Mouse (Mus musculus) heart, postnatal 10 days (tissue): ENCODE results near the gene Rsbn1l. TPM values are rescaled to one million over a fixed set of nuclear protein-coding genes. Genes with fewer than 3 reads are reported as not detected.

Experiments used
- DNase-seq, 2 experiments: peaks; one replicate each; pipeline ENCODE4 v3.0.0; 2021
- intact Hi-C: fragments of 180-260 bp; cut with DNase I; formaldehyde crosslinking; loops from one replicate; pipeline ENCODE4 v1.15.1; 2025
- total RNA-seq, 2 experiments: library from RNA; stranded (reverse); gene quantifications; 2 replicates each; pipeline ENCODE4 v1.2.3; 2021

The Rsbn1l gene
- total RNA-seq, 2 experiments from 2014 or later, result 17.0 to 20.1 TPM

DNA sequence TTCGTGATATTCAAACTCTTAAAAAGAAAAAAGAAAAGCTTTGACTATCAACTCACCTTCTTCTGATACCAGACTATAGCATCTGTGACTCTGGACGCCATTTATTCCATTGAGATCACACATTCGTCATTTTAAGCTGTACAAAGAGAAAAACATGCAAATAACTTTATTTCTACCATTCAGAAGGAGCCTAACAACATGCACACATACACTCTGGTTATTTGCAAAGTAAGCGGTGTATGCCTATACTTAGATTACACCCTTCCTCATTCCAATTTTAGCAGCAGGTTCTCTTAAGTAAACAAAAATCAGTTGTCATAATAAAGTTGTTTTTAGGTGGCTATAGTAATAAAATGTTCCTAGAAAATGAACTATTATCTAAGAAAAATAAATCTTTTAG, 101.1 kb downstream of the Rsbn1l start:
- DNase-seq, result no peak
- intact Hi-C loops, result no loop called here

DNA sequence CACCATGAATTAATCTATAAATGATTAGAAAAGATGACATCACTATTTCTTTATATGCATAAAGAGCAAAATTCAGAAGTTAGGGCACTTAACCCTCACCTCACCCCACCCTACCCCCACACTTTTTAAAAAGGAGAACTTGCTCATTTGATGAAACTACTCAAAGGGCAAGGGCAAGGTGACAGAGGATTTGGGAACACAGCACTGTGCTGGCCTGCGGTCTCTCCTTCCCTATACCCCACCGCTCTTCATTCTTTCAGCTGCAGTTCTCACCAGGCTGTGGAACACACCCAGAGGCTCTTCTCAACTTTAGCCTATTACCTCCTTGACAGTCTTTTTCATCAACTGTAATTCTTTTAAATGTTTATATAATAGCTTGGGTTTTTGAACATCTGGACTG, 109.2 kb downstream of the Rsbn1l start:
- DNase-seq, result no peak
- intact Hi-C loops, result no loop called here

DNA sequence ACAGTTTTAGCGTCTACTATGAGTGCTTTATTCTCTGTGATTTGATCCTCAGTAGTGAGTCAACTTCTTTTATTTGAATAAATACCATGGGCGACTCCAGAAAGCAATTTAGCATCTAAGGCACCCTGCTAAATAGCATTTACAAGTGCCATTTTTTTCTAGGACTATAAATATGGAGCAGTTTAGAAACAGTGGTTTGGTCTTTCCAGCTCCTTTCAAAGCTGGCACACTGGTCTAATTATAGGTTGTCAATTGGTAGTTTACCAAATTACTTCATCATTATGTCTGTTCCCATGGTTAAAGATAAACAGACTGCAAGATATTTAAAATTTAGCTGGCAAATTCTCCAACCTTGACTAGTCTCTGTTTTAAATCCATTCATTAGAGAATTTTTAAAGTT, 112.4 kb downstream of the Rsbn1l start:
- DNase-seq, result no peak
- intact Hi-C loops, result no loop called here

DNA sequence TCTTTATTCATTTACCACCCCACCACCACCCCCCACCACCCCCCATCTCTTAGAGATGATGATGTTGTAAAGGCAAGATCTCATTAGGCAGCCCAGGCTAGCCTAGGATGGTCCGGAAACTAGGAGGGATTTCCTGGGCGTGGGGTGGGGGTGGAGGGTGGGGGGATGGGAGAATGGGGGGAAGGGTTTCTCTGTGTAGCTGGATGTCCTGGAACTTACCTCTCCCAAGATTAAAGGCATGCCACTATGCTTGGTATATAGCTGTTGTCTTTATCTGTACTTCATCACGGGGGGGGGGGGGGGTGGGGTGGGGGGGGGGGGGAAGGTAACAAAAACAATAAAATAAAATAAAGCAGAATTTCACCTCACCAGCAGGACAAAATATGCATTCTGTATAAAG, 112.8 kb downstream of the Rsbn1l start:
- intact Hi-C loops, result no loop called here
- no peak for DNase-seq

Other genes starting within 250 kb of the Rsbn1l start
- gene Phtf2, start 74.3 kb downstream of the Rsbn1l start, total RNA-seq, result 10 to 100 TPM; 75.6 to 82.3 TPM
- 10 to 100 TPM; 22.8 to 23.1 TPM for gene Tmem60, start 74.2 kb downstream of the Rsbn1l start, total RNA-seq
- gene Ptpn12, start 99.5 kb upstream of the Rsbn1l start, total RNA-seq, result 10 to 100 TPM; 44.3 to 50.4 TPM
- gene Gsap, start 229.9 kb upstream of the Rsbn1l start, total RNA-seq, result 1 to 10 TPM; 4.5 to 5.9 TPM